Mouse (Mus musculus) bone marrow macrophage, adult 2 months (primary cell): Measurements from ENCODE around the gene Macrod2.

Experiments
- CTCF ChIP-seq: IDR thresholded peaks from 2 replicates; pipeline ENCODE4 v1.5.1; 2012; ENCODE audit warnings: low read depth, mild to moderate bottlenecking, low read length, moderate library complexity
- POLR2A ChIP-seq: IDR thresholded peaks from 2 replicates; pipeline ENCODE4 v1.6.1; 2012; ENCODE audit warnings: mild to moderate bottlenecking, low read depth, low read length, borderline replicate concordance

DNA sequence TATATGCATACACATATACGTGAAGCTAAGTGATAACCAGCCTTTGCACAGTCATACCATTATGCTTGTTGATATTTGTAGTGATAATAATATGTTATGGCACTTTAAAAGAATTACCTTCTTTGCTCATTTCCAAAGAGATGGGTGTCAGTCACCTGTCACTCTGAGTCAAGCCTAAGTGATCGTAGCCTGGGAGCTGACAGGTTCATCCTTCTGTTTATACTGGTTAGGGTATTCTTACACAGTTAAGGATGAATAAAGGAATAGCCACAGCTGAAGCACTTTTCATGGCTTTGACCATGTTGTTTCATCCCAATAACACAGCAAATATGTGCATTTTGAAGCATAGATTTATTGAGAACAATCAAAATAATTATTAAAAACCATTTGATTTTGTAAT is 274.7 kb downstream of the Macrod2 start:
- TF ChIP-seq CTCF (no peak), POLR2A (no peak)
